Mouse (Mus musculus) skeletal muscle tissue, adult 2 months (tissue): ENCODE measurements around the gene Ttc28.

Experiments used
- DNase-seq: peaks from one replicate; pipeline ENCODE4 v3.0.0-alpha.2; 2012; ENCODE audit warnings: low read depth, low spot score

Ttc28 gene

DNA sequence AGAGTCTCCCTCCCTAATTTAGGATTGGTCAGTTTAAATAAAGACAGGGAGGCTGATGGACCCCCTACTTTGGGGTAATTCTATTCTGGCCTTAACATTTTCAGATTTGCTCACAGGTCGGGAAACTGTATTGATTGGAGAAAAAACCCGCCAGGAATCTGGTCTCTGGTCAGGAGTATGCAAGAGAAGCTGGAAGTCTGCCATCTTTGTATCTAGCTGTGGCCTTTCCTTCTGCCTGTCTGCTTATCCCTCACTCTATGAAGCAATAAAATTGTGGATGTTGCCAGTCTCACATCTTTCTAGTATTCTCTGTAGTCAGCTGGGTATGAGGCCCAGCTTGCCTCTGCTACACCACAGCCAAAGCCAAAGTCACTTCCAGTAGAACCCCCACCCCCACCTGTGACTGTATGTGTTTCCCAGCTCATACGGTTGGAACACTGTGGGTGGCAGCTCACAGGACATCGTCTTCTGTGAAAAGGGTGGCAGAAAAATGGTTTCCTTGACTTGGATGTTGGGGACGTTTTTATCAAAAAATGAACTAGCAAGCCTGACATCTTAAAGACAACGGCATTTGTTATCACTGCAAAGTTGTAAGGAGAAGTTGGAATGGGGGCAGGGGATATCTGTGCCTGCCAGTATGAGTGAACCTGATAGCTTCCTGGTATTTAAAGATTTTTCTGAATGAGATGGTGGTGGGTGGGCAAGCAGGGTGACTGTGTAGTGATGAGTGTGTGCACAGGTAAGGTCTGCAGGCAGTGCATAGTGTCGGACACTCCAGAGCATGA lies 281.7 kb downstream of the Ttc28 start:
- DNase-seq: no peak

DNA sequence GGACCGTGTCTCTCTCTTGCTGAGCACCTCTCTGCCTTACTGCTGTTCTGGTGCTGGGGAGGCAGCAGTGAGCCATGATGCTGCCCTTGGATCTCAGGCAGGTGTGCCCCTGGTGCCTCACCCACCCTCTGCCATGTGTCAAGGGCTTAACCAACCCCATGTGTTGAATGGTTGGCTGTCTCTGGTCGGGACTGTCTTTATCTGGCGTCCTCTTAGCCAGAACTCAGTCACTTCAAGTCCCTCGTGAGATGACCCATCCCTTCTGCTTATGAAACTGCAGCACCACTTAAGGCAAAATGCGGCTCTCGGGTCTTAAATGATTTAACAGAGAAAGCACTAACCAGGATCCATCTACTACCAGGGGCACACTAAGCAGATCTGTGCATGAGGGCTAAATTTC lies 283.3 kb downstream of the Ttc28 start:
- DNase-seq: no peak

- DNase-seq: no peak
These were observed 283.8 kb downstream of the Ttc28 start for GRCm38 (mm10) chr5:111163377-111163776.

- no peak for DNase-seq
These were observed 284.8 kb downstream of the Ttc28 start for GRCm38 (mm10) chr5:111164348-111164920.

GRCm38 (mm10) chr5:111170383-111170782 lies 290.8 kb downstream of the Ttc28 start:
- DNase-seq: no peak

DNA sequence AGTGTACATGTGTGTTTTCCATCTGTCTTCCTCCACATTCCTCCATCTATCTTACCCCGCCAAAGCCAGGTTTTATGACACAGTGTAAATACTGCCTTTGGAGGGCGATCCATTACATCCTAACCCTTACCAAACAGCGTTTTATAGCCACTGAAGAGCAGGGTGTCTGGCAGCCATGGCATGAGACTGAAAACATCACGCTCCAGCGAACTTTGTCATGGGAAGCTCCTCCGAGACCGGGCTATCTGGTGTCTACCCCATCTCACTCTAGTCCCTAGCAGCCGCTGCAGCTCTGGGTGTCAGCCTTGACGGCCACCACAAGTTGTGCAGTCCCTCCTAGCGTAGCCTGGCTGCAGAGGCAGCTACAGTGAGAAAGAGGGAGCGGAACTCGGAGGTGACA lies 295.8 kb downstream of the Ttc28 start:
- DNase-seq: no peak

GRCm38 (mm10) chr5:111175842-111176241 lies 296.2 kb downstream of the Ttc28 start:
- DNase-seq: no peak

DNA sequence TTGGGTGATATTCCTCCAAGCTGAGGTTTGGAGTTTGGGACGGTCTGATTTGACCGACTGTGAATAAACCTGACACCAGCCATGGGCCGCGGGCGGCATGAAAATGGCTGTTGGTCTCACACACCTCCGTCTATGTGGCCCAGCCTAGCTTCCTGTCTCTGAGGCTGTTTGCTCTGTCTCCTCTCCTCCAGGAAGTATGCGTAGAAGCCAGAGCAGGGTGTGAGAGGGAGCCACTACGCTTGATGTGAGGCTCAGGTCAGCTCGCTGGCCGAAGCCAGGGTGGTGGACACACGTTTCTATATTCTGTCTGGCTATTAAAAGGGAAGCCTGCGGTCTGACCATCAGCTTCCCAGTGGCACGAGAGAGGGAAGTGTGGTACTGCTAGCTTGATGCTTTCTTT lies 296.8 kb downstream of the Ttc28 start:
- no peak for DNase-seq

GRCm38 (mm10) chr5:111178324-111179076 lies 298.9 kb downstream of the Ttc28 start:
- DNase-seq: peak; percentile 33

GRCm38 (mm10) chr5:111179651-111180050 lies 300.0 kb downstream of the Ttc28 start:
- no peak for DNase-seq

DNA sequence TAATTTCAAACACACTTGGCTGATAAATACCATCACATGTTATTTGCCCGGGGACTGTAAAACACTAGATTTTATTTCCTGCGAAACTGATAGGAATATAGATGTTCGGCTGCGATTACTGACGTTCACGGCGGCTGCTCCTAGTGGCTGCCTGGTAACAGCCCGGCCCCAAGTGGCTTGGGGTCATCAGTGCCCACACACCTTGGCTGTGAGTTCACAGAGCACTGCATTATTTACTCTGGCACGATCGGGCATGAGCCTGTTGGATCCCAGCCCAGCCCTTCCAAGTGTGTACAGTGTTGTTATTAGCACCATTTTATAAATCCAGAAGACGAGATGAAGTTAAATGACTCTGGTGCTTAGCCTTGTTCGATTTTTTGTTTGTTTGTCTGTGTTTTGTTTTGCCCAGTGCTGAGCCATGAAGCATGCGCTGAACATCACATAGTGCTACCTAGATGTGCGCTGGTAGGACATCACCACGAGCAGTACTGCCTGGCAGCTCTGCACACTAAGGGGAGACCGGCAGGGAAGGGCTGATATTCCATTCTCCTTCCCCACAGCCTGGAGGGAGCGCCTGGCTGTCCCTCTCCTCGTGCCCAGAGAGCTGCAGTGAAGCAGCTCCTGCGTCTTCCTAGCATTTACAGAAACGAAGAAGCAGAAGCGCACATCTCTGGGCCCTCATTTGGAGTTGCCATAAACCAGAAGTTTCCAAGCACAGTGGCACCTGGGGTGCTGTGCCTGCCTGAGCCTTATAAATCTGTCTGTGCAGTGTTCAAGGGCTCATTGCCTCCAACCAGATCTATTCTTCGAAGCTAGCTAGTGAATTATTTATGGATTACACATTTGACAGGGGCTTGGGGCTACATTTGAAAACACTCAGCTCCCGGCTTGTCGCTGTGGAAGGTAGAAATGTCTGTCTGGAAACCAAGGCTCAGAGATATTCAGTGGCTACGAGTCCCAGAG lies 300.8 kb downstream of the Ttc28 start:
- DNase-seq: no peak

DNA sequence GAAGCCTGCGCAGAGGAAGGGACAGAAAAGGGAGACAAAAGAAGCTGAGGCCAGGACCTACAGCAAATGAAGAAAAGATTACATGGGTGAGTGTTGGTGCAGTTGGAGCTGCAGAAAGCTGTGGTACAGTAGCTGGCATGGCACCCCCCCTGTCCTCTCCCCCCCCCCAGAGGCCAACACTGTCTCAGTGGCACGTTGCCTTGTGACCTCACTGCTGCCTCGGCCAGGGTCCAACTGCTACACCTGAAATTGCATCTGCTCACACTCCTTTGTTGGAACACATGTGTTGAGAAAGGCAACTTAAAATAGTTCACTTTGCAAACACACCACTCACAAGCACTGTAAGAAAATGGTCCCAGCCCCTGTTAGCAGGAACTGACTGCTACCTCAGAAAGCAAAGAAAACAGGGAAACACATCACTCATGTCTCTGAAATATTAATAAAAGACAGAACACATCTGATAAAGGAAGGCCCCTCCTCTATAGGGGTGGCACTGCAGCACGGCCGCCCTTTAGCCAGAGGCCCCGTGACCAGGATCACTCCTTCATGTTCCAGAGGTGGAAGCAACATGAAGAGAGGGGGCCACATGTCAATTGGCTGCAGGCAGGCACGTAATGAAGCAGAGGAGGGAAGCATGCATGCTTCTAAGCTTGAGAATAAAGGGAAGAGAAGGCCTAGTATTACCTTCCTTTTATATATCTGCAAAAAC lies 301.8 kb downstream of the Ttc28 start:
- DNase-seq: no peak

DNA sequence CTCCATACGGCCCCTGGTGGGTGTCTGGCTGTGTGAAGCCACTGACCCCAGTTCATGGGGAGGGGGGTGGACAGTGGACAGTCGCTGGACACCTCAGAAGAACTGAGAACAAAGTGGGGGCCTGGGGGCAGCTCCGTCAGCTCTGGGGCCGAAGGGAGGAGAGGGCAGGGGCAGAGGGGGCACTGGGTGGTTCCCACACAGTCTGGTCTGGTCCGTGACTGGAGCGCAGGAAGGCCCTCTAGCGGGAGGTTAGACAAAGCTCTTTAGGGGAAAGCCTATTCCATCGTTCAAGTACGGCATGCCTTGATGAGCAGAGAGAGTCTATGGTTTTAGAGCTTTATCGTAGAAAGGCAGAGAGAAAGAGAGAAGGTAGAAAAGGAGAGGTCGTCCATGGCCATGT lies 307.0 kb downstream of the Ttc28 start:
- no peak for DNase-seq

DNA sequence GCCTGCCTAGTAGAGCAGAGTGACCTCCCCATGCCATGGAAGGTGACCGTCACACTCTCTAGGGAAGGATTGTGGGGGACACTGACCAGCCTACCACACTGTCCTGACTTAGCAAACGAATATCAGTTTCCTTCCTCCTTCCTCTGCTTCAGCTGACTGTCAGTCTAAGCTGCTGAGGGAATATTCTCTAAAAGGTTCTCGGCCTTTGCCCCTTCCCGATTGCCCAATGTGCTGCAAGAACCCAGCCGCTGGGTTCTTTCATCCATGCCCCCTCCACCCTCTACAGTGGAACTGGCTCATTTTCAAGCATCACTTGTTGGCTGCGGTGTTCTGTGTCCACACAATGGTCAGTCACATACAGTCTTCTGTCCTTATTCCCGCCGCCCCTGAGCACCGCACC lies 312.4 kb downstream of the Ttc28 start:
- DNase-seq: no peak

DNA sequence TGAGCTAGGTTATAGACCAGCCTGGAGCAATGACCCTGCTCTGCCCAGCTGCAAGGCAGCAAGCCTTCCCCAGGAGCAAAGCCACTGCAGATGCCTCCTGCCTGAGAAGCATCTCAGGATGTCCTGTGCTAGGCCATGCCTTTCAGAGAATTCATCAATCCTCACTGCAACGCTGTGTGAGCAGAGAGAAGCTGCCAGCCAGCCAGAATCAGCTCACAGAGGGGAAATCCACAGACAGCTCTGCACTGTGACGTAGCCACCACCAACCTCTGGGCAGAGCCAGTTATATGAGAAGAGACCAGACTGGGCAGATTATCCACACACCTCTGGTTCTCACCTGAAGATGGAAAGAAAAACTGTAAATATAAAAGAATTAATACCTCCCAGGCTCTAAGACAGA lies 315.2 kb downstream of the Ttc28 start:
- DNase-seq: no peak

- no peak for DNase-seq
These were observed 316.2 kb downstream of the Ttc28 start for GRCm38 (mm10) chr5:111195488-111196485.

DNA sequence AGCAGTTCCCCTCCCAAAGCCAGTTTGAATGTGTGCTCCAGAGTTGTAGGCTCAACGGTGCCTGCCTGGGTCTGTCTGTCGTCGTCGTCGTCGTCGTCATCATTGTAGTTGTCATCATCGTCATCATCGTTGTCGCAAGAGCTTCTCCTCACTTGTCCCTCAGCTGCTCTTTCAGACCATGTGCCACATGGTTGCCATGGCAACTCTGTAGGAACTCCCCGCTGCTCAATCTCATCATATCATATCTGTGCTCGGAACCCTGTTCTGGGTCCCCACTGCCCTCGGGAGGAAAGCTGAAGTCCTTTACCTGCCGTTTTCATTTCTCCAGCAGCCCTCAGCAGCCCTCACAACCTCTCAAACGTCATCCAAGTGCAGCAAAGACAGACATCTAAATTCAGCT lies 318.1 kb downstream of the Ttc28 start:
- DNase-seq: no peak

DNA sequence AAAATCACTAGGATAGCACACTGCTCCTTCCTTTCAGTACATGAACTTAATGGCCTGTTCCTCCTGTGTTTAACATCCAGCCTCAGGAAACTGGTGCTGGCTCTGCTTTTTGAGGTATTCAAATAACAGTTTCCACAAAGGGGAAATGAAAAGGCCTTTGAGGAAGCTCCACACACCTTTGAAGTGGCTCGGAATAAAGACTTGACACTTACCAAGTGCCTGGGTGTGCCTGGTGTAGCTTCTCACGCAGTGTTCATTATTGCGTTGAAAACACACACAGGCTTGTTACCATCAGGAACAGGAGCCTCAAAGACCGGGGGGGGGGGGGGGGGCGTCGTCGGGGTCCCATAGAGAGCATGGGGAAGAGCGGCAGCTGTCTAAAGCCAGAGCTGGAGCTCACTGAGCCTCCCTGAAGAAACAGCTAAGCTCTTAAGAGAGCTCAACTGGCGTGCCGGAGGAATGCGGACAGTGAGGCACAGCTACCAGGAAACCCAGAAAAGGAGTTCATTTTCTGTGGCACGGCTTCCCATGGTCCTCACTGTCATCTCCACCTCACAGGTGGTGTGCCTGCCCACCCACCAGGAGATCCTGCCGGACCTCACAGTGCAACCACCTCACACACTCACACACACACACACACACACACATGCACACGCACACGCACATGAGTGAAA lies 320.7 kb downstream of the Ttc28 start:
- DNase-seq: no peak
